Mouse (Mus musculus) Patski (cell line): ENCODE results near the gene Nlgn2. TPM values are rescaled to one million over a fixed set of nuclear protein-coding genes. Genes with fewer than 3 reads are reported as not detected.
A peak's percentile ranks its signal among the peaks of the same experiment; 100 is the strongest.

Experiments
- ATAC-seq: fragments of 100-300 bp; one replicate; pipeline ENCODE4 v1.8.0; 2021
- CTCF ChIA-PET: fragments of 350-600 bp; sonication (Branson Sonifier 250); formaldehyde crosslinking; loops from one replicate; lab custom pipeline; 2022; ENCODE audit warnings: inconsistent platforms; lab: Charles Lee
- POLR2A ChIA-PET: fragments of 350-600 bp; sonication (Branson Sonifier 250); formaldehyde crosslinking; loops from one replicate; lab custom pipeline; 2022; ENCODE audit warnings: antibody characterized with exemption, inconsistent platforms; lab: Charles Lee
- DNase-seq: peaks from one replicate; pipeline ENCODE4 v3.0.0-alpha.2; 2011; ENCODE audit warnings: low read depth, low spot score
- H3K27me3 ChIP-seq: fragments of 371-371 bp; one replicate; pipeline ENCODE4 v1.5.1; 2021
- CTCF ChIP-seq: fragments of 100-300 bp; IDR thresholded peaks from one replicate; pipeline ENCODE4 v1.5.1; 2021
- in situ Hi-C: fragments of 300-500 bp; cut with MboI; formaldehyde crosslinking; loops from 3 replicates; pipeline ENCODE4 v1.11.1; 2018; ENCODE audit warnings: low pct_unique_long_range_greater_than_20kb, mixed read lengths
- polyA plus RNA-seq: library from polyadenylated mRNA; unstranded; gene quantifications from one replicate; pipeline ENCODE4 v1.2.3, GENCODE M21; 2021

Gene Nlgn2
- polyA plus RNA-seq, 1 experiment from 2014 or later, result 35.0 TPM

DNA sequence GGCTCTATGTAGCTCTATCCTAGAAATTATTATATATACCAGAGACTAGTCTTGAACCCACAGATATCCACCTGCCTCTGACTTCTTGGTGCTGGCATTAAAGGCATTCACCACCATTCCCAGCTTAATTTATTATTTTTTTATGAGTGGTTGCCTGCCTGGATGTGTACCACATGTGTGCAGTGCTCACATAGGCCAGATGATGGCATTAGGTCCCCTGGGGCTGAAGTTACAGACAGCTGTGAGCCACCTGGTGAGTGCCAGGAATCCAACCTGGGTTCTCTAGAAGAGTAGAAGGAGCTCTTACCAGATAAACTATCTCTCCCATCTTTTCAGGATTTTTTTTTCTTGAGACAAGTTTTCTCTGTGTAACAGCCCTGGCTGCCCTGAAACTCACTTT lies 27.3 kb downstream of the Nlgn2 start:
- no peak for DNase-seq
- no peak for ATAC-seq
- peaks cover 10% of the 10 kb centered on the region for H3K27me3 ChIP-seq
- no peak for TF ChIP-seq CTCF
- POLR2A ChIA-PET, result interaction anchor here (1.0 kb wide), 1 partner anchor 19 kb away, joined by 3 read pairs; no protein-coding TSS in a partner anchor
- in situ Hi-C loops, result no loop called here
- CTCF ChIA-PET, result interaction anchor here (0.7 to 1.2 kb wide), 3 partner anchors 11 to 16 kb away, joined by 3 read pairs; no protein-coding TSS in a partner anchor

GRCm38 (mm10) chr11:69807641-69808040 lies 29.9 kb downstream of the Nlgn2 start:
- no peak for ATAC-seq
- TF ChIP-seq CTCF, result no peak
- ChIA-PET POLR2A (no interaction called here), CTCF (interaction anchor here (1.0 kb wide), 1 partner anchor 11 kb away, joined by 3 read pairs; no protein-coding TSS in a partner anchor)
- in situ Hi-C loops, result loop anchor here (5.0 kb wide), 1 partner anchor 70 kb away; the partner anchor contains the start of gene Tmem95
- H3K27me3 ChIP-seq, result peaks cover 10% of the 10 kb centered on the region
- DNase-seq, result no peak

DNA sequence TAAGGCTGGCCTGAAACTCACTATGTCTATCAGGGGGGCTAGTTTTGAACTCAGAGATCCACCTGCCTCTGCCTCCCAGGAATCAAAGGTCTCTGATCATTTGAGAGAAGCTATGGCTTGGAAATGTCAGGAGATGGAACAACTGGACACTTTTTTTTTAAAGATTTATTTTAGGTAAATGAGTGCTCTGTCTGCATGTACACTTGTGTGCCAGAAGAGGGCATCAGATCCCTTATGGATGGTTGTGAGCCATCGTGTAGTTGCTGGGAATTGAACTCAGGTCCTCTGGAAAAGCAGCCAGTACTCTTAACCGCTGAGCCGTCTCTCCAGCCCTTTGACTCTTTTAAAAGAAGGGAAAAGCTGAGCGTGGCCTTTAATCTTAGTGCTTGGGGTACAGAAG lies 31.2 kb downstream of the Nlgn2 start:
- peaks cover 15% of the 10 kb centered on the region for H3K27me3 ChIP-seq
- DNase-seq (no peak), ATAC-seq (no peak)
- POLR2A ChIA-PET, result no interaction called here
- in situ Hi-C loops, result loop anchor here (5.0 kb wide), 1 partner anchor 71 kb away; the partner anchor contains the start of gene Tmem95
- no peak for TF ChIP-seq CTCF
- CTCF ChIA-PET, result interaction anchor here (0.9 to 1.4 kb wide), 7 partner anchors 8 to 59 kb away, joined by 3 read pairs; partner anchors contain the start of genes Chrnb1 and Gm39566

GRCm38 (mm10) chr11:69804972-69805909 lies 32.3 kb downstream of the Nlgn2 start, which contains the start of gene Tmem102:
TSS of gene Tmem102 (minus strand) at chr11:69805624.
- no peak for TF ChIP-seq CTCF
- POLR2A ChIA-PET, result no interaction called here
- in situ Hi-C loops, result loop anchor here (5.0 kb wide), 1 partner anchor 72 kb away; the partner anchor contains the start of gene Tmem95
- DNase-seq, result no peak
- ATAC-seq, result no peak
- CTCF ChIA-PET, result interaction anchor here (1.2 to 1.4 kb wide), 4 partner anchors 9 to 49 kb away, joined by 3 read pairs; partner anchors contain the start of gene Gm39566
- peaks cover 6% of the 10 kb centered on the region for H3K27me3 ChIP-seq

GRCm38 (mm10) chr11:69804652-69804940 lies 33.0 kb downstream of the Nlgn2 start:
- DNase-seq, result no peak
- CTCF ChIA-PET, result no interaction called here
- ATAC-seq, result no peak
- TF ChIP-seq CTCF, result no peak
- in situ Hi-C loops, result no loop called here
- H3K27me3 ChIP-seq, result peaks cover 5% of the 10 kb centered on the region
- POLR2A ChIA-PET, result no interaction called here

DNA sequence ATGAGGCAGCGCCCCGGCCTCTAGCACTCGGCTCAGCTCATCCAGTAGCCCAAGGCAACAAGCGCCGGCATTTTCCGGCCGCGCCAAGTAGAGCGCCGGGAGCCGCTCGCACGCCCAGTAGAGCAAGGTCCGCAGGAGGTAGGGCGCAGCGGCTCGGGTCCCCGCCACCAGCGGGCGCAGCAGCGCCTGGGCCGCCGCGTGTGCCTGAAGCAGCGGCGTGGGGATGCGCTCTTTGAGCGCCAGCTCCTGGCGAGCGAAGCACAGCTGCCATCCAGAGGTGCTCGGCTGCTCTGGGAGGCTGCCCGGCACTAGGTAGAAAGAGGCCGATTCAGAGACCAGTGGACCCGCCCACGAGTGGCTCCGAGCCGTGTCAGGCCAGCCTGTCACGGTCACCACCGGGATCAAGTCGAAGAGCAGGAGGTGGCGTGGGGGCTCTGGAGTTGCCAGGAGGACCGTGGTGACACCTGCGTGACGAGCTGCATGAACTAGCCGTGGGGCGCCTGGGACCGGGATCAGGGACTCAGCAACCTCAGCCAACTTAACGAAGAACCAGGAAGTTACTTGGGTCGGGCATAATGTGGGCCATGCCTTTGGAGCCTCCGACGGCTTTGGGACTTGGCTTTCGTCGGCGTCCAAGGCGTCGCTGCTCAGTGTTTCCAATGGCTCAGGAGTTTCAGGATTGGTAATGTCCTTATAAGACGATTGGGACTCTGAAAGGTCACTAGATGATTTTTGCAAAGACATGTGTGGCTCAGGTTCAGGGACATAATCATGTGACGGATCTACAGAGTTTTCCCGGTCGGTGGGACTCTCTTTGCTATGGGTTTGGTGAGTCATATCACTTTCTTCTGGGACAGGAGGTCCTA lies 33.6 kb downstream of the Nlgn2 start:
- POLR2A ChIA-PET, result no interaction called here
- CTCF ChIA-PET, result interaction anchor here (1.2 to 1.4 kb wide), 2 partner anchors 50 to 72 kb away, joined by 3 to 4 read pairs; no protein-coding TSS in a partner anchor
- H3K27me3 ChIP-seq, result peaks cover 5% of the 10 kb centered on the region
- ATAC-seq (peak; percentile 58), DNase-seq (no peak)
- in situ Hi-C loops, result no loop called here
- TF ChIP-seq CTCF, result no peak

DNA sequence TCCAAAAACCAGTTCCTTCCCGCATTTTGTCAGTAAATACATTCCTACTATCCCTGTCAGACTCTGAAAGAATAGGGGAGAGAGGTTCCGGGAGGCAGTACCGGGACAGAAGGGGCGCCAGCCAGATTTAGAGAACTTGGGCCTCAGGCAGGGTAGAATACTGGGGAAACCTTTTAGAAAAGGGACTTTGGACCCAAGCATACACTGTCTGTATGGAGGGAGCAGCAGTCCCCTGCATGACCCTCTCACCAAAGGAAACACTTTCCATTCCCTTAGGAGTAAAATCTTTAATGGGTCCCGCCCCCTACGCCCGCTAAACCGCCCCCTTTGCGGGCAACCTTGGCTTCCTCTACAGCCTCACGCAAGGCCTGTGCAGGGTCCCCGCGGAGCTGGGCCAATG lies 34.3 kb downstream of the Nlgn2 start:
- peaks cover 5% of the 10 kb centered on the region for H3K27me3 ChIP-seq
- ATAC-seq, result no peak
- DNase-seq, result no peak
- ChIA-PET POLR2A (no interaction called here), CTCF (interaction anchor here (1.2 to 1.4 kb wide), 2 partner anchors 49 to 73 kb away, joined by 3 to 4 read pairs; no protein-coding TSS in a partner anchor)
- TF ChIP-seq CTCF, result no peak
- in situ Hi-C loops, result no loop called here

GRCm38 (mm10) chr11:69802648-69803105 lies 34.9 kb downstream of the Nlgn2 start:
- peaks cover 5% of the 10 kb centered on the region for H3K27me3 ChIP-seq
- POLR2A ChIA-PET, result no interaction called here
- in situ Hi-C loops, result no loop called here
- no peak for ATAC-seq
- CTCF ChIA-PET, result interaction anchor here (1.4 kb wide), 1 partner anchor 49 kb away, joined by 4 read pairs; no protein-coding TSS in a partner anchor
- DNase-seq, result no peak
- no peak for TF ChIP-seq CTCF

- POLR2A ChIA-PET, result no interaction called here
- no peak for DNase-seq
- in situ Hi-C loops, result no loop called here
- ATAC-seq, result no peak
- no peak for TF ChIP-seq CTCF
- peaks cover 5% of the 10 kb centered on the region for H3K27me3 ChIP-seq
- CTCF ChIA-PET, result interaction anchor here (2.0 kb wide), 1 partner anchor 77 kb away, joined by 5 read pairs; the partner anchor contains the start of gene Tmem95
Observed at GRCm38 (mm10) chr11:69801379-69801977, 36.1 kb downstream of the Nlgn2 start, which contains the start of gene Fgf11. TSS of gene Fgf11 (minus strand) at chr11:69801857.
